Mouse (Mus musculus) layer of hippocampus, postnatal 14 days (tissue): ENCODE results near the gene Tsen54. TPM values are rescaled to one million over a fixed set of nuclear protein-coding genes. Genes with fewer than 3 reads are reported as not detected.

Experiments
- DNase-seq, 2 experiments: peaks; one replicate each; pipeline ENCODE4 v3.0.0; 2021 to 2022; ENCODE audit warnings: low spot score in 2 of 2, mixed read lengths in 1 of 2
- total RNA-seq, 2 experiments: library from RNA; stranded (reverse); gene quantifications; 2 replicates each; pipeline ENCODE4 v1.2.3; 2021

Gene Tsen54
- total RNA-seq, 2 experiments from 2014 or later = 12.4 to 15.0 TPM

GRCm38 (mm10) chr11:115826487-115826886, 12.0 kb downstream of the Tsen54 start:
- DNase-seq = no peak

- DNase-seq = no peak
These were observed 13.1 kb downstream of the Tsen54 start for GRCm38 (mm10) chr11:115827624-115828023.

GRCm38 (mm10) chr11:115829036-115829435, 14.5 kb downstream of the Tsen54 start:
- no peak for DNase-seq

- DNase-seq = no peak
These were observed 16.2 kb downstream of the Tsen54 start for GRCm38 (mm10) chr11:115830550-115831325.

GRCm38 (mm10) chr11:115831518-115831917, 17.0 kb downstream of the Tsen54 start:
- no peak for DNase-seq

- DNase-seq = no peak
These were observed 17.5 kb downstream of the Tsen54 start for GRCm38 (mm10) chr11:115832064-115832463.

- no peak for DNase-seq
These were observed 18.0 kb downstream of the Tsen54 start for GRCm38 (mm10) chr11:115832523-115832922.

GRCm38 (mm10) chr11:115833021-115833513, 18.5 kb downstream of the Tsen54 start:
- DNase-seq = no peak

GRCm38 (mm10) chr11:115834033-115834432, 19.5 kb downstream of the Tsen54 start:
- DNase-seq = no peak

GRCm38 (mm10) chr11:115836656-115837395, 22.3 kb downstream of the Tsen54 start:
- DNase-seq = no peak

- DNase-seq = no peak
These were observed 23.3 kb downstream of the Tsen54 start for GRCm38 (mm10) chr11:115837606-115838345.

GRCm38 (mm10) chr11:115838895-115839311, 24.4 kb downstream of the Tsen54 start:
- DNase-seq = no peak

- no peak for DNase-seq
These were observed 25.2 kb downstream of the Tsen54 start for GRCm38 (mm10) chr11:115839732-115840131.

GRCm38 (mm10) chr11:115841044-115841443, 26.5 kb downstream of the Tsen54 start:
- DNase-seq = no peak

- DNase-seq = no peak
These were observed 27.5 kb downstream of the Tsen54 start for GRCm38 (mm10) chr11:115841961-115842550.

- DNase-seq = no peak
These were observed 28.8 kb downstream of the Tsen54 start for GRCm38 (mm10) chr11:115843141-115843890.

- DNase-seq = no peak
These were observed 29.3 kb downstream of the Tsen54 start for GRCm38 (mm10) chr11:115843891-115844239.

GRCm38 (mm10) chr11:115844240-115844639, 29.7 kb downstream of the Tsen54 start:
- no peak for DNase-seq

GRCm38 (mm10) chr11:115845819-115846218, 31.3 kb downstream of the Tsen54 start:
- no peak for DNase-seq

- no peak for DNase-seq
These were observed 40.1 kb downstream of the Tsen54 start for GRCm38 (mm10) chr11:115854674-115855073.
